Comparison of ENCODE assay signal across 14 mouse cellular contexts in genomic region chr16:65742951-65743350, GRCm38 (mm10).
"Had no signal": no experiment of that assay in that cellular context is flagged by ENCODE, and none has a peak within 500 bp of the region (broad histone marks: within the 10 kb centered on the region; RNA-seq: fewer than 3 reads in every experiment).

No protein-coding gene starts in this region.

- H3K36me3 ChIP-seq: kidney, embryonic 15.5 days; limb, embryonic 12.5 days; liver, embryonic 15.5 days; midbrain, embryonic 15.5 days; neural tube, embryonic 12.5 days had no signal

- ATAC-seq: midbrain, embryonic 15.5 days had no signal

- H3K27me3 ChIP-seq: kidney, embryonic 15.5 days; limb, embryonic 12.5 days; liver, embryonic 15.5 days; midbrain, embryonic 15.5 days; neural tube, embryonic 12.5 days had no signal

- H3K4me1 ChIP-seq: kidney, embryonic 15.5 days; limb, embryonic 12.5 days; liver, embryonic 15.5 days; midbrain, embryonic 15.5 days; neural tube, embryonic 12.5 days had no signal

- H3K4me2 ChIP-seq: kidney, embryonic 15.5 days; limb, embryonic 12.5 days; liver, embryonic 11.5 days; liver, embryonic 15.5 days; lung, embryonic 14.5 days; midbrain, embryonic 15.5 days; neural tube, embryonic 12.5 days had no signal

- H3K9me3 ChIP-seq: kidney, embryonic 15.5 days; limb, embryonic 12.5 days; liver, embryonic 15.5 days; midbrain, embryonic 15.5 days; neural tube, embryonic 12.5 days had no signal

- H3K4me3 ChIP-seq: kidney, embryonic 15.5 days; left cerebral cortex, adult 2 months; limb, embryonic 12.5 days; liver, embryonic 15.5 days; midbrain, embryonic 15.5 days; neural tube, embryonic 12.5 days had no signal

- DNase-seq: kidney, adult 18-20 months; kidney, postnatal 14 days; lung, embryonic 14.5 days; lung, postnatal 14 days; spleen, adult 18-20 months; thymus, adult 18-20 months; thymus, postnatal 14 days had no signal

- H3K27ac ChIP-seq: kidney, embryonic 15.5 days; left cerebral cortex, adult 2 months; limb, embryonic 12.5 days; liver, embryonic 15.5 days; midbrain, embryonic 15.5 days; neural tube, embryonic 12.5 days had no signal

- H3K9ac ChIP-seq: kidney, embryonic 15.5 days; limb, embryonic 12.5 days; liver, embryonic 15.5 days; lung, embryonic 14.5 days; midbrain, embryonic 15.5 days; neural tube, embryonic 12.5 days had no signal
